In the genomic region with DNA sequence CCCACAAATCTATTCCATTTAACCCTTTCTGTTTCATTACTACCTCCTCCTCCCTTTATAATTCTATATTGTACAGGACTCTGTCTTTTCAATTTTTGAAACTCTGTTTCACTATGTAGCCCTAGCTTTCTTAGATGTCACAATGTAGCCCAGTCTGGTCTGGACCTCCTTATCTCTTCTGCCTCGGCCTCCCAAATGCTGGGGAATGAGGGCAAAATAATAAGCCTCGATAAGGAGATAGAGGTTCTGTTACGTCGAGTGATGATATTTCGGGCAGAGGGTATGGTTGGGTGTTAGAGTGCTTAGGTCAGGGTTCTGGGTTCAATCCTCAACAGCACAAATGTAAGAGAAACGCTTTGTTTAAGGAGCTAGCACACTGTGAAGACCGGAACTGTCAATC, we compare ENCODE assay signal across 24 mouse cellular contexts.
"Had no signal": no experiment of that assay in that cellular context is flagged by ENCODE, and none has a peak within 500 bp of the region (broad histone marks: within the 10 kb centered on the region; RNA-seq: fewer than 3 reads in every experiment).

No protein-coding gene starts in this region.

- H3K4me1 ChIP-seq: heart, embryonic 13.5 days; heart, embryonic 15.5 days; hindbrain, embryonic 13.5 days; hindbrain, embryonic 15.5 days; kidney, embryonic 15.5 days; limb, embryonic 13.5 days; limb, embryonic 15.5 days; liver, embryonic 12.5 days had no signal

- H3K9me3 ChIP-seq: heart, embryonic 13.5 days; heart, embryonic 15.5 days; hindbrain, embryonic 13.5 days; hindbrain, embryonic 15.5 days; kidney, embryonic 15.5 days; limb, embryonic 13.5 days; limb, embryonic 15.5 days; liver, embryonic 12.5 days had no signal

- H3K27me3 ChIP-seq: heart, embryonic 15.5 days; hindbrain, embryonic 13.5 days; hindbrain, embryonic 15.5 days; kidney, embryonic 15.5 days; limb, embryonic 13.5 days; limb, embryonic 15.5 days had no signal

- H3K4me2 ChIP-seq: heart, embryonic 11.5 days; heart, embryonic 13.5 days; heart, embryonic 15.5 days; hindbrain, embryonic 13.5 days; hindbrain, embryonic 15.5 days; kidney, embryonic 15.5 days; limb, embryonic 13.5 days; limb, embryonic 15.5 days; liver, embryonic 12.5 days had no signal

- H3K4me3 ChIP-seq: heart, adult 2 months; heart, embryonic 13.5 days; heart, embryonic 15.5 days; hindbrain, embryonic 13.5 days; hindbrain, embryonic 15.5 days; kidney, embryonic 15.5 days; limb, embryonic 13.5 days; limb, embryonic 15.5 days; liver, embryonic 12.5 days had no signal

- H3K9ac ChIP-seq: heart, embryonic 13.5 days; heart, embryonic 15.5 days; hindbrain, embryonic 13.5 days; hindbrain, embryonic 15.5 days; kidney, embryonic 15.5 days; limb, embryonic 13.5 days; limb, embryonic 15.5 days; liver, embryonic 12.5 days; liver, embryonic 14.5 days had no signal

- H3K36me3 ChIP-seq: heart, embryonic 13.5 days; heart, embryonic 15.5 days; hindbrain, embryonic 13.5 days; hindbrain, embryonic 15.5 days; kidney, embryonic 15.5 days; limb, embryonic 13.5 days; limb, embryonic 15.5 days; liver, embryonic 12.5 days had no signal

- H3K27ac ChIP-seq: heart, adult 2 months; heart, embryonic 13.5 days; heart, embryonic 15.5 days; hindbrain, embryonic 13.5 days; hindbrain, embryonic 15.5 days; hindbrain, postnatal 0 days; kidney, embryonic 15.5 days; kidney, postnatal 0 days; limb, embryonic 13.5 days; limb, embryonic 15.5 days; liver, embryonic 12.5 days; liver, embryonic 14.5 days had no signal

- DNase-seq: gastrocnemius, postnatal 14 days; gastrocnemius, postnatal 36 days; heart, adult 2 months; heart, postnatal 14 days; heart, postnatal 36 days; kidney, adult 11 months; kidney, adult 2 months; kidney, adult 9 months; kidney, postnatal 14 days; kidney, postnatal 36 days; layer of hippocampus, postnatal 36 days; left cerebral cortex, postnatal 4 days had no signal
